Mouse (Mus musculus) spleen, adult 18-20 months (tissue): ENCODE measurements at regions not wholly inside any gene's neighbourhood (a gene's known extent, or its start where the extent isn't known, plus 50 kb on each side); places are given as distances from the start of the nearest gene placed in this dataset.

Experiments
- DNase-seq, 2 experiments: peaks; one replicate each; pipeline ENCODE4 v3.0.0; 2022; ENCODE audit warnings: mixed read lengths in 2 of 2

- no peak for DNase-seq
Observed at GRCm38 (mm10) chr7:37343691-37344233, 429.7 kb downstream of the Zfp536 start.

GRCm38 (mm10) chr7:37346041-37346440 lies 427.4 kb downstream of the Zfp536 start:
- peak in 1 of 2 experiments; percentile 26 for DNase-seq

- DNase-seq = peak; percentile 53 to 78
Observed at GRCm38 (mm10) chr7:37357647-37358395, 415.6 kb downstream of the Zfp536 start.

- DNase-seq = no peak
Observed at GRCm38 (mm10) chr7:37358492-37358891, 414.9 kb downstream of the Zfp536 start.

GRCm38 (mm10) chr7:37359473-37359872 lies 414.0 kb downstream of the Zfp536 start:
- DNase-seq = no peak

GRCm38 (mm10) chr7:37360171-37360570 lies 413.3 kb downstream of the Zfp536 start:
- DNase-seq = no peak

- no peak for DNase-seq
Observed at GRCm38 (mm10) chr7:37361802-37362441, 411.5 kb downstream of the Zfp536 start.

GRCm38 (mm10) chr7:37362879-37363278 lies 410.6 kb downstream of the Zfp536 start:
- DNase-seq = no peak

- DNase-seq = no peak
Observed at GRCm38 (mm10) chr7:37363629-37364175, 409.7 kb downstream of the Zfp536 start.

- no peak for DNase-seq
Observed at GRCm38 (mm10) chr7:37364221-37364620, 409.2 kb downstream of the Zfp536 start.

- no peak for DNase-seq
Observed at GRCm38 (mm10) chr7:37366006-37366405, 407.4 kb downstream of the Zfp536 start.

GRCm38 (mm10) chr7:37369698-37370097 lies 403.7 kb downstream of the Zfp536 start:
- no peak for DNase-seq

- peak in 1 of 2 experiments; percentile 51 for DNase-seq
Observed at GRCm38 (mm10) chr7:37373864-37374263, 399.6 kb downstream of the Zfp536 start.

GRCm38 (mm10) chr7:37375044-37375443 lies 398.4 kb downstream of the Zfp536 start:
- no peak for DNase-seq

GRCm38 (mm10) chr7:37375591-37375990 lies 397.9 kb downstream of the Zfp536 start:
- no peak for DNase-seq

GRCm38 (mm10) chr7:37376207-37376606 lies 397.2 kb downstream of the Zfp536 start:
- DNase-seq = no peak

GRCm38 (mm10) chr7:37377889-37378521 lies 395.4 kb downstream of the Zfp536 start:
- no peak for DNase-seq

- DNase-seq = no peak
Observed at GRCm38 (mm10) chr7:37387871-37388270, 385.6 kb downstream of the Zfp536 start.

GRCm38 (mm10) chr7:37388843-37389702 lies 384.4 kb downstream of the Zfp536 start:
- DNase-seq = no peak

GRCm38 (mm10) chr7:37389703-37390087 lies 383.7 kb downstream of the Zfp536 start:
- DNase-seq = no peak

- DNase-seq = no peak
Observed at GRCm38 (mm10) chr7:37390271-37390670, 383.2 kb downstream of the Zfp536 start.

- no peak for DNase-seq
Observed at GRCm38 (mm10) chr7:37392122-37392521, 381.3 kb downstream of the Zfp536 start.
